Mouse (Mus musculus) heart, postnatal 14 days (tissue): ENCODE data around the gene Themis2. TPM values are rescaled to one million over a fixed set of nuclear protein-coding genes. Genes with fewer than 3 reads are reported as not detected.
"Not testable (repeated sequence)": the region's sequence is repeated elsewhere in the genome, so short reads cannot be mapped to it uniquely, and the experiment has no call there.

Experiments used
- DNase-seq, 2 experiments: peaks; one replicate each; pipeline ENCODE4 v3.0.0; 2021 to 2022
- intact Hi-C: fragments of 180-260 bp; cut with DNase I; formaldehyde crosslinking; loops from one replicate; pipeline ENCODE4 v1.15.1; 2025
- total RNA-seq, 2 experiments: library from RNA; stranded (reverse); gene quantifications; 2 replicates each; pipeline ENCODE4 v1.2.3; 2021

Themis2 gene
- total RNA-seq, 2 experiments from 2014 or later, result 1.5 to 1.8 TPM

- intact Hi-C loops, result no loop called here
Measured at GRCm38 (mm10) chr4:132801176-132802077, 5.2 kb upstream of the Themis2 start.

GRCm38 (mm10) chr4:132799845-132800244, 3.7 kb upstream of the Themis2 start:
- DNase-seq, result no peak
- intact Hi-C loops, result no loop called here

More at GRCm38 (mm10) chr4:132801176-132802077, 5.2 kb upstream of the Themis2 start:
- no peak for DNase-seq

GRCm38 (mm10) chr4:132798666-132799065, 2.5 kb upstream of the Themis2 start:
- intact Hi-C loops, DNase-seq: not testable (repeated sequence)

DNA sequence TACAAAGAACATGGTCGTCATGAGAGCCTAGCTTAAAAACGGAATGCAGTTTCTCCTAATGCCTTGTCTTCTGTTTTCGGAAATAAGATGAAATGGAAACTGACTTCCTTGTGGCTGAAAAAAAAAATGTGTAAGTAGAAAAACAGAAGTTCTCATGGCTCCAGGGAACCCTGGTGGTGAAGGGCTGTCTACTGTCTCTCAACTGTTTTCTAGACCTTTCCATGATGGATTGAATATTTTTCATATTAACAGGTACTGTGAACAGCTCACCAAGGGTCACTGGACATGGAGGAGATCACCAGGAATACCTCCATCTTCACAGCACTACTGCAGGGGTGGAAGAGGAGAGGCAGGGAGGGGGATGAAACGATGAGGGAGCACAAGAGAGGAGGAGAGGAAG, 1.8 kb upstream of the Themis2 start:
- intact Hi-C loops, result no loop called here
- no peak for DNase-seq

DNA sequence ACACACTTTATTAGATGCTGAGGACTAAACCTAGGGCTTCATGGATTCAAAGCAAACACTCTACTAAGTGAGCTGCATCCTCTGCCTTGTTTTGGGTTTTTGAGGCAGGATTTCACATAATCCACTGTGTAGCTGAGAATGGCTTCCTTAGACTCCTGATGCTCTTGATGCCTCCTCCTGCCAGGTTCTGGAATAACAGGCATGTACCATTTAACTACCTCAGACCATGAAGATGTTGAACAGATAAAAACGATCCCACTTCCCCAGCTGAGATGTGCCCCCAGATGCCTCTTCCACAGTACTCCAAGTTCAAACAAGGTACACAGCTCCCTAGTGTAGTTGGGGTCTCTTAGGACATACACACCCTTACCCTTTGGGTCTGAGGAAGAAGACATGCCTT, 1.3 kb upstream of the Themis2 start:
- intact Hi-C loops, result no loop called here

DNA sequence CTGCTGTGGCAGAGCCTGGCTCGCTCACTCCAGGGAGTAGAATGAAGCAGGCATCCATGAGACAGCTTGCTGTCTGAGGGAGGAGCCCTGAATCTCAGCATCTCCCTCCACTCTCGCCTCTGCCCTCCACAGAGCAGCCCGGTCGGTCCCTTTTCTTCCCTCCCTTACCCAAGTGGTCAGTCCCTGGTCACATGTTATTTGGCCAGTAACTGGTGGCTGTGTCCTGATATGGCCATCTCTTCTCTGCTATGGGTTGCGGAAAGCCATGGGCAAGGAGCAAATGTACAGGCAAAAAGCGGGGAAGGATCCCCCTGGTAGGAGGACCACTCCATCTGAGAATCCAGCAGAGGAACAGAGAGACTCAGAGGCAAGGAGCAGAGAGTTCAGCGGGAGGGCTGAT, 1.0 kb downstream of the Themis2 start:
- DNase-seq, result no peak
- intact Hi-C loops, result no loop called here

More for the DNA sequence above, 1.3 kb upstream of the Themis2 start:
- no peak for DNase-seq

GRCm38 (mm10) chr4:132794760-132795159, 1.4 kb downstream of the Themis2 start:
- intact Hi-C loops, result no loop called here
- no peak for DNase-seq

- no peak for DNase-seq
- intact Hi-C loops, result no loop called here
Measured at GRCm38 (mm10) chr4:132794028-132794427, 2.2 kb downstream of the Themis2 start.

DNA sequence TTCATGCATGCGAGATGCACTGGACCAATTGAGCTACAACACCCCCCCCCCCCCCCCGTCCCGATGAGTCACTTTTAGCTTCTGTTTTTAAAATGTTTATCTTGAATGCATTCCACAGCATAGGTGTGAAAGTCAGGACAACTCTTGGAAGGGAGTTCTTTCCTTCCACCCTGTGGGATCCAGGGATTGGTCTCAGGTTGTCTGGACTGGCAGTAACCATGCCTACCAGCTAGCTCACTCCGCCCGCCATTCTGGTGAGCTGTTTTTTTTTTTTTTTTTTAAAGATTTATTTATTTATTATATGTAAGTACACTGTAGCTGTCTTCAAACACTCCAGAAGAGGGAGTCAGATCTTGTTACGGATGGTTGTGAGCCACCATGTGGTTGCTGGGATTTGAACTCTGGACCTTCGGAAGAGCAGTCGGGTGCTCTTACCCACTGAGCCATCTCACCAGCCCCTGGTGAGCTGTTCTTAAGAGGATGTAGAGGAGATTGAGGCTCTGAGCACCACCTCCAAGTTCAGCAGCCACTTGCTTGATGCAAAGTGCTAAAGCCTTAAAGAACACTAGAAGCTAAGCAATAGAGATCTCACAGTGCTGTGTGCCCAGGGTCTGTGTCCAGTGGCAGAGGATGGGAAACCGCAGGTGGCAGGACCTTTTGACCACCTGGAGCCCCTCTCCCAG, 2.7 kb downstream of the Themis2 start:
- DNase-seq, intact Hi-C loops: not testable (repeated sequence)

DNA sequence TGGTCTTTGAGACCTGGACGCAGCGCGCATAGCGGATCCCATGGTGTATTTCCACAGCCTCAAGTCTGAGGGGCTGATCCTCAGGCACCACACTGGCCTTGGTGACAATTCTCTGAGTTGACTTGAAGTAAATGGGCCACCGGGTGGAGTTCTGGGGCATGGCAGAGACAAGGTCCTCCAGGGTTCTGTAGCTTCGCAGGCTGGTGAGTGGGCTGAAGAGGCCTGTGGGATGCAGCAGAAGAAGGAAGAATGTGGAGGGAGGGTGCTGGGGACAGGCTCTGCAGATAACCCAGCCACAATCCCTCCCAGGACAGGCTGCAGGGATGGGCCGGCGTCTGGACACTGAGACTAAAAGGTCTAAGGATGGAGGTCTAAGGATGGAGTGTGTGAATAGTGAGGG, 6.5 kb downstream of the Themis2 start:
- intact Hi-C loops, result no loop called here
- DNase-seq, result no peak

GRCm38 (mm10) chr4:132785228-132785627, 11.0 kb downstream of the Themis2 start:
- intact Hi-C loops, result no loop called here
- no peak for DNase-seq

DNA sequence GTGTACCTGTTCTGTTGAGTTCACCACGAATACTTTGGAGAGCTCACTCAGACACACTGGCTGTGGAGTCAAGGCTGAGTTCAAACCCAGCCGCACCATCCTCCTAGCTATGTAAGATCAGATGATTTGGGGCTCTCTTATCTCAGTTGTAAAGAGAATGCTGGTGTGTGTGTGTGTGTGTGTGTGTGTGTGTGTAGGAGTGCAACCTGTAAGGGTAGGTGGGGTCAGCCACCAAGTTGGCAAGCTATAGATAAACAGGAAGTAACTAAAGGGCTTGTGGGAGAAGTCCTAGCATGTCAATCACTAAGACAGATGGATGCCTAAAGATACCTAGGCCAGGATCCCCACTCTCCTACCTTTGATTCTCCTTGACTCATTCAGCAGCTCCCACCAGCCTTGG, 12.5 kb downstream of the Themis2 start:
- DNase-seq, result no peak
- intact Hi-C loops, result no loop called here

- intact Hi-C loops, result no loop called here
- DNase-seq, result no peak
Measured at GRCm38 (mm10) chr4:132780288-132780687, 15.9 kb downstream of the Themis2 start.

- DNase-seq, result no peak
- intact Hi-C loops, result no loop called here
Measured at GRCm38 (mm10) chr4:132778562-132779201, 17.5 kb downstream of the Themis2 start.

DNA sequence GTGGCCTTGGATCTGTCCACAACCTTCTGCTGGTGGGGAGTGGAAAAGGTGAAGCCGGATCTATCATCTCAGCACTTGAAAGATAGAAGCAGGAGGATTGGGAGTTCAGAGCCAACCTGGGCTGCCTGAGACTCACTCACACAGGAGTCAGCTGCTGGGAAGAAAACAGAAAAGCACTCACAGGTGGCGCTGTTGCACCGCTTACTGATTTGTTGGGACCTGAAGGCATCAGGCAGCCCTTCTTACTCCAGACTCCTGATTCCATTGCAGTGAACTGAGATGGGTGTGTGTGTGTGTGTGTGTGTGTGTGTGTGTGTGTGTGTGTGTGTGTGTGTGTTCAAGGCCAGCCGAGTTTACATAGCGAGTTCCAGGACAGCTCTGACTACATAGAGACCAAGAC, 19.4 kb downstream of the Themis2 start:
- peak; percentile 78 to 84 for DNase-seq
- intact Hi-C loops, result loop anchor here (1.0 to 2.0 kb wide), 2 partner anchors 48 to 154 kb away; no protein-coding TSS in a partner anchor

DNA sequence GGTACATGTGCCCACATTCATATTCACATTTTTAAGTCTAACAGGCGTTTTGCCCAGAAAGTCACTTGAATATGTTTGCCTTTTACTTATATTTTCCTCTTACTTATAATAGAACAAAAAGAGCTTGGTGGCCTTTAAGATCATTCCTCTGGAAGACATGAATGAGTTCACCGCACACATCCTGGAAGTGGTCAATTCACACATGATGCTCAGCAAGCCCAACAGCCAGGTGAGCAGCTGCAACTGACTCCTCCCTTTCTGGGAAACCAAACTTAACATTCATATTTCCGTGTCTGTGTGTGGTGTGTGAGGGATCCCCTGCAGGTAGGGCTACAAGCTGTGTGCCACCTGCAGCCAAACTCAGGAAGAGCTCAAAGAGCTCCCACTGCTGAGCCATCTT, 21.3 kb downstream of the Themis2 start:
- no peak for DNase-seq
- intact Hi-C loops, result no loop called here

DNA sequence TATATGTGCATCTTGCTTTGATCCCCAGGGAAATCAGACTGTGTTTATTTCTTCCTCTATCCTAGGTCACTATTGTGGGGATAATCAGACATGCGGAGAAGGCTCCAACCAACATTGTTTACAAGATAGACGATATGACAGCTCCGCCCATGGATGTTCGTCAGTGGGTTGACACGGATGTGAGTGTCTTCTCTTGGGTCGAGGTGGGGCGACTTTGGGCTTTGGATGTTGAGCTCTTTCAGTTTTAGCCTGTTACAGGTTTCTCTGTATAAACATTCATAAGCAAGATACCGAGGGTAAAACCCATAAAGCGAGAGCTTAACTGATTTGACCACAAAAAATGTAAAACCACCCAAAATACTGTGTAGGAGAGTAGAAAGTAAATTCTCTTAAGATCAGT, 24.4 kb downstream of the Themis2 start:
- intact Hi-C loops, result no loop called here
- DNase-seq, result no peak

DNA sequence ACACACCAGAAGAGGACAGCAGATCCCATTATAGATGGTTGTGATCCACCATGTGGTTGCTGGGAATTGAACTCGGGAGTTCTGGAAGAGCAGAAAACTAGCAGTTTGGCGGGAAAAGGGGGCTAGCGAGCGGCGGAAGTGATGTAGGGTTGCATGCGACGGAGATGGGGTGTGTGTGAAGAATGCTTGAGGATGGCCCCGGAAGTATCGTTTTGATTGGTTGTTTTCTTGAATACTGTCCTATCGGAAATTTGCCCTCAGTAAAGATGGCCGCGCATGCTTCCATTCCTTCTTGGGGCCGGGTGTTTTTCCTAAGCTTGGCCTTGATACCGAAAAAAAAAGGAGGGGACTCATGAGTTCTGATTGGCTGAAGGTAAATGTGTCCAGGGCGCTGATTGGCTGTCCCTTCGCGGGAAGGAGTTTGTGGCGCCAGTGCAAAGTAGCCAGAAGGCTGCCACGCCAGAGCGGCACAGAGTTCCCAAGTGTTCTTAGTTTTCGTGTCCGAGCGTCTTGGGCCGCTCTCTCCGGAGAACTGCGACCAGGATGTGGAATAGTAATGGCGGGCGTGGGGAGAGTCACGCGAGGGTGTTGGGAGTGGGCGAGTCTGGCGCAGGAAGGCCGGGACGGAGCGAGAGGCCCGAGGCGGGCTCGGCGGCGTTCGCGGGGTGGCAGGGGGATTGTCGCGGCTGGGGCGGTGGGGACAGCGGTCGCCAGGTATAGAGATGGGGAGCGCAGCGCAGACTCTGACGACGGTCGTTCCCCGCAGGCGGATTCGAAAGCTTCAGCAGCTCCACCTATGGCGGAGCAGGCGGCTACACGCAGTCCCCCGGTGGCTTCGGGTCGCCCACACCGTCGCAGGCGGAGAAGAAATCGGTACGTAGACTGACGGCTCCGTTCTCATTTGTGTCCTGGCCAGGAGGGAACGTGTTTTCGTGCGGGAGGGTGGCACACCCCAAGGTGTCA, 28.0 kb downstream of the Themis2 start, which contains the start of gene Rpa2:
TSS of gene Rpa2 (plus strand) at position 419 of the 963 bp plus-strand sequence.
- intact Hi-C loops, result no loop called here

DNA sequence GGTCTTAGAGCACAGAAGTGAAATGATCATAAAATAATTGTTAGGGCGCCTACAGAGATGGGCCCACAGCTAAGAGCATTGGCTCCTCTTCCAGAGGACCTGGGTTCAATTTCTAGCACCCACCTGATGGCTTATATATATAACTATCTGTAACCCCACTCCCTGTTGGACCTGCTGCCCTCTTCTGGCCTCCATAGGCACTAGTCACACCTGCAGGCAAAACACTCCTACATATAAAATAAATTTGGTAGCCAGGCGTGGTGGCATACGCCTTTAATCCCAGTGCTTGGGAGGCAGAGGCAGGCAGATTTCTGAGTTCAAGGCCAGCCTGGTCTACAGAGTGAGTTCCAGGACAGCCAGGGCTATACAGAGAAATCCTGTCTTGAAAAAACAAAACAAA, 33.1 kb downstream of the Themis2 start:
- intact Hi-C loops, DNase-seq: not testable (repeated sequence)

More for the DNA sequence above, 28.0 kb downstream of the Themis2 start, which contains the start of gene Rpa2:
- peak; percentile 97 to 98 for DNase-seq

DNA sequence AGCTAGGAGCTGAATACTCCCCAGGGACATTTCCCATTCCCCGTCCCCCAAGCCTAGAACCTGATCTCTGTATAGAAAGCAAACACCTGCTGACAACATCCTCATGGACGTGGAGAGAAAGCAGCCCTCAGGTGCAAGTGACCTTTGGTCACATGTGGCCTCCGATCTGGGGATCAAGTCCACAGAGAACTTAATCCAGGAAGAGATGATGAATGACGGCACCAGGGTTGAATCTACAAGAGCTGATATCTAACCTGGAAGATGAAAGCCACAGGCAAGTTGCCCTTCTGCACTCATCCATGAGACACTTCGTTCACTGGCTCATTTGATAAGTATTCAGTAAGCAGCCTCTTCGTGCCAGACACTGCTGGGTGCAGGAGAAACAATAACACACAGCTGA, 33.6 kb downstream of the Themis2 start:
- intact Hi-C loops, result no loop called here
- no peak for DNase-seq
